Mouse (Mus musculus) spleen, adult 2 months (tissue): ENCODE measurements around the gene Cd96.

Source experiments
- CTCF ChIP-seq: fragments of 200-500 bp; IDR thresholded peaks from 2 replicates; pipeline ENCODE4 v1.5.1; 2011; ENCODE audit warnings: mild to moderate bottlenecking, inconsistent platforms; ENCODE audit not compliant: insufficient read depth, insufficient read length, insufficient replicate concordance; ENCODE audit errors: extremely low read depth
- POLR2A ChIP-seq: fragments of 200-500 bp; IDR thresholded peaks from 2 replicates; pipeline ENCODE4 v1.6.1; 2011; ENCODE audit warnings: low read depth, low read length, inconsistent platforms

DNA sequence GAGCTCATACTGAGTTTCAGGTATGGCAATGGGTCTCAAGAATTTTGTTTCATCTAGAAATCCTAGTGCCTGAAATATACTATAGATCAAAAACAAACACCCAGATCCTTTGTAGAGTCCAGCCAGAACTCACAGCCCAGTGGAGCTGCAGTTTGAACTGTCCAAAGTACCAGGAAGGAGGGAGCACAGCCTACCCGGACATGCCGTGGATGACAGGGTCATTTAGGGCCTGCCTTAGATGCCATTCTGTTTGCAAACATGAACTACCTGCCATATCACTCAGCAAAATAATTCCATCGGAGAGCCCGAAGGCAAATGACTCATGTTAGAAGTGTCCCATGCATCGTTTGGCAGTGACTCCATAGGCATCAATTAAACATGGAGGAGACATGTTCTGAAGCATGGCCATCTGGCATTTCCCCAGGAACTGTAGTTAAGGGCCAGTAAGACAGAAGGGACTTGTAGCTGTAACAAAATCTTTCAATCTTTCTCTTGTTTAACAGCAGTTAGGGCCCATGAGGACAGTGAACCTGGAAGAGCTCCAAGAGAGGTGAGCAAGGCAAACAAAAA lies 111.9 kb downstream of the Cd96 start:
- TF ChIP-seq CTCF = no peak
- TF ChIP-seq POLR2A = no peak
